Comparison of ENCODE assay signal across 12 mouse cellular contexts in genomic region chr7:82422561-82422960, GRCm38 (mm10).
DNase-seq lines count a peak whose midpoint lies in the region; ATAC-seq and TF ChIP-seq lines count a peak whose summit lies in the region.
"Had no signal": no experiment of that assay in that cellular context is flagged by ENCODE, and none has a peak within 500 bp of the region (broad histone marks: within the 10 kb centered on the region; RNA-seq: fewer than 3 reads in every experiment).

No protein-coding gene starts in this region.

- 0 out of 2 replicates have a peak, but pooled peaks cover 2% of the 10 kb centered on the region for H3K4me1 ChIP-seq in lung, embryonic 14.5 days (ENCODE audit: insufficient read depth)
- H3K4me1 ChIP-seq in lung, adult 2 months (ENCODE audit: control insufficient read depth, insufficient read depth, low read length) = no peaks in the 10 kb centered on the region
- H3K4me1 ChIP-seq: liver, embryonic 13.5 days; neural tube, embryonic 12.5 days had no signal

- H3K27me3 ChIP-seq in lung, embryonic 14.5 days (ENCODE audit: insufficient read depth, low read length) = no peaks in the 10 kb centered on the region
- H3K27me3 ChIP-seq: liver, embryonic 13.5 days; neural tube, embryonic 12.5 days had no signal

- H3K9ac ChIP-seq in lung, embryonic 14.5 days = no peak overlapping the region
- H3K9ac ChIP-seq: liver, embryonic 13.5 days; neural tube, embryonic 12.5 days had no signal

- H3K36me3 ChIP-seq in lung, embryonic 14.5 days (ENCODE audit: insufficient read depth) = no peaks in the 10 kb centered on the region
- H3K36me3 ChIP-seq: liver, embryonic 13.5 days; neural tube, embryonic 12.5 days had no signal

- no peak overlapping the region for H3K4me3 ChIP-seq in lung, embryonic 14.5 days (ENCODE audit: low read depth, low read length)
- no peak overlapping the region for H3K4me3 ChIP-seq in lung, adult 2 months (replicated peaks; ENCODE audit: extremely low read depth, low read depth, low read length)
- H3K4me3 ChIP-seq: liver, embryonic 13.5 days; neural tube, embryonic 12.5 days had no signal

- no peak overlapping the region for H3K27ac ChIP-seq in lung, embryonic 14.5 days (ENCODE audit: low read depth)
- H3K27ac ChIP-seq: liver, embryonic 13.5 days; neural tube, embryonic 12.5 days had no signal

- 0 out of 2 replicates have a peak, but pooled peaks have one; percentile 35 for ATAC-seq in lung, embryonic 14.5 days (ENCODE audit: insufficient read depth)

- H3K4me2 ChIP-seq in lung, embryonic 14.5 days = no peak overlapping the region
- H3K4me2 ChIP-seq: liver, embryonic 13.5 days; neural tube, embryonic 12.5 days had no signal

- TF ChIP-seq CTCF in lung, embryonic 14.5 days (IDR thresholded peaks at IDR 0.05; ENCODE audit: low read depth) = no peak
- no peak for TF ChIP-seq CTCF in lung, adult 2 months (IDR thresholded peaks at IDR 0.05; ENCODE audit: insufficient read depth, low read length)

- DNase-seq in lung, embryonic 14.5 days = peak; percentile 60
- no peak for DNase-seq in lung, adult 2 months
- DNase-seq in heart, adult 8-10 months (ENCODE audit: low spot score) = peak; percentile 53
- peak; percentile 29 for DNase-seq in heart, postnatal 25 days (ENCODE audit: low spot score)
- DNase-seq in skeletal muscle tissue, adult 2 months (ENCODE audit: low read depth, low spot score) = peak; percentile 16
- DNase-seq in cerebellum, adult 11 months = no peak
- no peak for DNase-seq in frontal cortex, postnatal 25 days (ENCODE audit: low spot score in 2 of 2)
- no peak for DNase-seq in left cerebral cortex, postnatal 14 days (ENCODE audit: low spot score in 2 of 2)
- DNase-seq: adrenal gland, postnatal 10 days; liver, embryonic 13.5 days; midbrain, embryonic 14.5 days had no signal

- TF ChIP-seq POLR2A in lung, adult 2 months (IDR thresholded peaks at IDR 0.05; ENCODE audit: borderline replicate concordance, extremely low read depth, low read depth, low read length) = no peak

- no peaks in the 10 kb centered on the region for H3K9me3 ChIP-seq in lung, embryonic 14.5 days (ENCODE audit: low read depth, low read length)
- H3K9me3 ChIP-seq: liver, embryonic 13.5 days; neural tube, embryonic 12.5 days had no signal

- WGBS in lung, embryonic 14.5 days = 28% methylated on average over 3 of the region's 3 CpGs
- WGBS in lung, adult 2 months = 48% methylated on average over 3 of the region's 3 CpGs

- intact Hi-C loops in heart, postnatal 25 days (cut with DNase I) = no loop called here
- intact Hi-C loops in left cerebral cortex, postnatal 14 days (cut with DNase I) = no loop called here

Comparison
In these comparisons a context has a peak if more than half of its experiments do, and no peak if none do; other contexts are left out.
1. DNase-seq: peak in lung, embryonic 14.5 days (single experiment), heart, adult 8-10 months (single experiment), heart, postnatal 25 days (single experiment) and skeletal muscle tissue, adult 2 months (single experiment); none in lung, adult 2 months (single experiment), cerebellum, adult 11 months (single experiment), frontal cortex, postnatal 25 days (0 of 2) and left cerebral cortex, postnatal 14 days (0 of 2).